Mouse (Mus musculus): Measurements from ENCODE around the gene Olfr1441. TPM values are rescaled to one million over a fixed set of nuclear protein-coding genes. Genes with fewer than 3 reads are reported as not detected.

Gene Olfr1441
- polyA plus RNA-seq (2017; shearing (Covaris generic)): not detected

GRCm38 (mm10) chr19:12417361-12417760 lies at the start of gene Olfr1441:
TSS of gene Olfr1441 (plus strand) at chr19:12417433.

GRCm38 (mm10) chr19:12386979-12387378 lies 30.3 kb upstream of the Olfr1441 start, which contains the start of gene Olfr1440:
TSS of gene Olfr1440 (plus strand) at chr19:12387279.

GRCm38 (mm10) chr19:12427605-12428004 lies 10.4 kb downstream of the Olfr1441 start, which contains the start of gene Pfpl:
TSS of gene Pfpl (plus strand) at chr19:12427905.

GRCm38 (mm10) chr19:12460282-12461249 lies 43.3 kb downstream of the Olfr1441 start, which contains the start of gene Mpeg1:
TSS of gene Mpeg1 (plus strand) at chr19:12460779.

Other genes starting within 250 kb of the Olfr1441 start
- gene Olfr1555-ps1, start 247.3 kb upstream of the Olfr1441 start, polyA plus RNA-seq (2017; shearing (Covaris generic)): under 1 TPM; 0.17 to 0.20 TPM
- gene Olfr1431, start 216.8 kb upstream of the Olfr1441 start, polyA plus RNA-seq (2017; shearing (Covaris generic)): not detected
- gene Olfr1432, start 184.8 kb upstream of the Olfr1441 start, polyA plus RNA-seq (2017; shearing (Covaris generic)): under 1 TPM in 1 of 2 experiments, not detected in 1; 0.12 TPM
- under 1 TPM in 1 of 2 experiments, not detected in 1; 0.49 TPM for gene Olfr262, start 175.8 kb upstream of the Olfr1441 start, polyA plus RNA-seq (2017; shearing (Covaris generic))
- not detected for gene Olfr235, start 156.4 kb upstream of the Olfr1441 start, polyA plus RNA-seq (2017; shearing (Covaris generic))
- not detected for gene Olfr1434, start 137.6 kb upstream of the Olfr1441 start, polyA plus RNA-seq (2017; shearing (Covaris generic))
- gene Olfr1436, start 118.3 kb upstream of the Olfr1441 start, polyA plus RNA-seq (2017; shearing (Covaris generic)): not detected
- under 1 TPM in 1 of 2 experiments, not detected in 1; 0.98 TPM for gene Olfr1437, start 92.3 kb upstream of the Olfr1441 start, polyA plus RNA-seq (2017; shearing (Covaris generic))
- gene Olfr1438-ps1, start 81.5 kb upstream of the Olfr1441 start, polyA plus RNA-seq (2017; shearing (Covaris generic)): under 1 TPM in 1 of 2 experiments, not detected in 1; 0.04 TPM
- under 1 TPM in 1 of 2 experiments, not detected in 1; 0.04 TPM for gene Olfr1440, start 30.2 kb upstream of the Olfr1441 start, polyA plus RNA-seq (2017; shearing (Covaris generic))
- under 1 TPM in 1 of 2 experiments, not detected in 1; 0.10 TPM for gene Pfpl, start 10.5 kb downstream of the Olfr1441 start, polyA plus RNA-seq (2017; shearing (Covaris generic))
- 1 to 10 TPM in 1 of 2 experiments, under 1 TPM in 1; 0.88 to 2.5 TPM for gene Mpeg1, start 43.3 kb downstream of the Olfr1441 start, polyA plus RNA-seq (2017; shearing (Covaris generic))
- 1 to 10 TPM in 1 of 2 experiments, under 1 TPM in 1; 0.88 to 1.6 TPM for gene Dtx4, start 84.0 kb downstream of the Olfr1441 start, polyA plus RNA-seq (2017; shearing (Covaris generic))
- 10 to 100 TPM; 26.4 to 53.7 TPM for gene Fam111a, start 128.3 kb downstream of the Olfr1441 start, polyA plus RNA-seq (2017; shearing (Covaris generic))
- not detected for gene Gm4952, start 182.5 kb downstream of the Olfr1441 start, polyA plus RNA-seq (2017; shearing (Covaris generic))
- not detected for gene Glyat, start 215.9 kb downstream of the Olfr1441 start, polyA plus RNA-seq (2017; shearing (Covaris generic))

Data from activated CD4-positive, CD25-positive, alpha-beta regulatory T cell (primary cell).